ENCODE assay signal across 20 mouse cellular contexts in genomic region chr16:5673372-5673960, GRCm38 (mm10).
DNase-seq lines count a peak whose midpoint lies in the region; ATAC-seq lines count a peak whose summit lies in the region.
"Had no signal": no experiment of that assay in that cellular context is flagged by ENCODE, and none has a peak within 500 bp of the region (broad histone marks: within the 10 kb centered on the region; RNA-seq: fewer than 3 reads in every experiment).

No protein-coding gene starts in this region.

- peaks cover 14% of the 10 kb centered on the region for H3K4me1 ChIP-seq in hindbrain, embryonic 13.5 days (replicated peaks)
- H3K4me1 ChIP-seq in hindbrain, embryonic 14.5 days (replicated peaks; ENCODE audit: control insufficient read depth, insufficient read depth, low read length): peaks cover 3% of the 10 kb centered on the region; the same call in 1 of the 2 replicates
- H3K4me1 ChIP-seq in midbrain, embryonic 16.5 days (ENCODE audit: control insufficient read depth, insufficient read depth, low read length): peaks cover 4% of the 10 kb centered on the region
- H3K4me1 ChIP-seq in midbrain, embryonic 10.5 days: no peaks in the 10 kb centered on the region
- no peaks in the 10 kb centered on the region for H3K4me1 ChIP-seq in liver, embryonic 11.5 days (replicated peaks; ENCODE audit: control insufficient read depth, insufficient read depth, low read length)
- H3K4me1 ChIP-seq: embryonic facial prominence, embryonic 10.5 days; liver, embryonic 12.5 days had no signal

- 77% methylated on average over 6 of the region's 6 CpGs for WGBS in hindbrain, embryonic 13.5 days
- 81% methylated on average over 6 of the region's 6 CpGs for WGBS in hindbrain, embryonic 14.5 days
- WGBS in midbrain, embryonic 16.5 days: 67% methylated on average over 6 of the region's 6 CpGs
- WGBS in midbrain, embryonic 10.5 days: 80% methylated on average over 6 of the region's 6 CpGs
- WGBS in liver, embryonic 11.5 days: 70% methylated on average over 6 of the region's 6 CpGs

- DNase-seq in cerebellum, postnatal 10 days: peak; percentile 30 to 42
- DNase-seq in cerebellum, adult 11 months: no peak
- no peak for DNase-seq in hindbrain, embryonic 14.5 days (ENCODE audit: low spot score)
- no peak for DNase-seq in midbrain, embryonic 10.5 days (ENCODE audit: low spot score)
- peak; percentile 74 for DNase-seq in adrenal gland, postnatal 14 days
- DNase-seq in liver, embryonic 11.5 days (ENCODE audit: low spot score): no peak
- DNase-seq: kidney, adult 11 months; lung, postnatal 4 days had no signal

- no peaks in the 10 kb centered on the region for H3K27me3 ChIP-seq in hindbrain, embryonic 13.5 days
- no peaks in the 10 kb centered on the region for H3K27me3 ChIP-seq in hindbrain, embryonic 14.5 days (ENCODE audit: control insufficient read depth, insufficient read depth, low read length)
- no peaks in the 10 kb centered on the region for H3K27me3 ChIP-seq in midbrain, embryonic 16.5 days (ENCODE audit: control insufficient read depth, insufficient read depth, low read depth, low read length)
- no peaks in the 10 kb centered on the region for H3K27me3 ChIP-seq in midbrain, embryonic 10.5 days (ENCODE audit: low read depth, poor library complexity, severe bottlenecking)
- no peaks in the 10 kb centered on the region for H3K27me3 ChIP-seq in liver, embryonic 11.5 days (replicated peaks; ENCODE audit: control insufficient read depth, insufficient read depth, low read length)
- H3K27me3 ChIP-seq: liver, embryonic 12.5 days; neural tube, embryonic 15.5 days; Patski had no signal

- no peak overlapping the region for H3K4me3 ChIP-seq in hindbrain, embryonic 13.5 days
- H3K4me3 ChIP-seq in hindbrain, embryonic 14.5 days (replicated peaks; ENCODE audit: low read length): no peak overlapping the region
- no peak overlapping the region for H3K4me3 ChIP-seq in midbrain, embryonic 16.5 days (ENCODE audit: low read depth, low read length)
- no peak overlapping the region for H3K4me3 ChIP-seq in midbrain, embryonic 10.5 days
- no peak overlapping the region for H3K4me3 ChIP-seq in liver, embryonic 11.5 days (ENCODE audit: low read depth, low read length)
- H3K4me3 ChIP-seq: embryonic facial prominence, embryonic 10.5 days; left cerebral cortex, adult 2 months; liver, embryonic 12.5 days; neural tube, embryonic 15.5 days had no signal

- no peak overlapping the region for H3K9ac ChIP-seq in hindbrain, embryonic 13.5 days
- H3K9ac ChIP-seq in hindbrain, embryonic 14.5 days: no peak overlapping the region
- H3K9ac ChIP-seq in midbrain, embryonic 16.5 days (ENCODE audit: low read depth, low read length): no peak overlapping the region
- no peak overlapping the region for H3K9ac ChIP-seq in liver, embryonic 11.5 days (ENCODE audit: low read depth, low read length)
- H3K9ac ChIP-seq: liver, embryonic 12.5 days; lung, embryonic 14.5 days; neural tube, embryonic 15.5 days had no signal

- 0 out of 2 replicates have a peak overlapping the region, but pooled peaks have one; percentile 1 for H3K27ac ChIP-seq in hindbrain, embryonic 13.5 days
- no peak overlapping the region for H3K27ac ChIP-seq in hindbrain, embryonic 14.5 days
- peak overlapping the region; percentile 12; the same call in 1 of the 2 replicates for H3K27ac ChIP-seq in midbrain, embryonic 16.5 days (ENCODE audit: low read length)
- no peak overlapping the region for H3K27ac ChIP-seq in midbrain, embryonic 10.5 days (replicated peaks)
- no peak overlapping the region for H3K27ac ChIP-seq in liver, embryonic 11.5 days (ENCODE audit: low read depth, low read length)
- H3K27ac ChIP-seq: embryonic facial prominence, embryonic 10.5 days; kidney, postnatal 0 days; left cerebral cortex, adult 2 months; liver, embryonic 12.5 days had no signal

- H3K36me3 ChIP-seq in hindbrain, embryonic 13.5 days: no peaks in the 10 kb centered on the region
- no peaks in the 10 kb centered on the region for H3K36me3 ChIP-seq in hindbrain, embryonic 14.5 days (replicated peaks; ENCODE audit: control insufficient read depth, insufficient read depth)
- H3K36me3 ChIP-seq in midbrain, embryonic 16.5 days (ENCODE audit: control insufficient read depth, insufficient read depth, low read length): no peaks in the 10 kb centered on the region
- H3K36me3 ChIP-seq in midbrain, embryonic 10.5 days: no peaks in the 10 kb centered on the region
- H3K36me3 ChIP-seq in liver, embryonic 11.5 days (ENCODE audit: control insufficient read depth, insufficient read depth, low read length): no peaks in the 10 kb centered on the region
- H3K36me3 ChIP-seq: embryonic facial prominence, embryonic 10.5 days; liver, embryonic 12.5 days; neural tube, embryonic 15.5 days had no signal

- no peaks in the 10 kb centered on the region for H3K9me3 ChIP-seq in hindbrain, embryonic 13.5 days
- H3K9me3 ChIP-seq in hindbrain, embryonic 14.5 days (ENCODE audit: control insufficient read depth, low read length): no peaks in the 10 kb centered on the region
- no peaks in the 10 kb centered on the region for H3K9me3 ChIP-seq in midbrain, embryonic 16.5 days (replicated peaks; ENCODE audit: control insufficient read depth, low read length, poor library complexity, severe bottlenecking)
- no peaks in the 10 kb centered on the region for H3K9me3 ChIP-seq in midbrain, embryonic 10.5 days (replicated peaks)
- H3K9me3 ChIP-seq in liver, embryonic 11.5 days (ENCODE audit: control insufficient read depth, low read length): no peaks in the 10 kb centered on the region
- H3K9me3 ChIP-seq: embryonic facial prominence, embryonic 10.5 days; liver, embryonic 12.5 days; neural tube, embryonic 15.5 days had no signal

- no peak overlapping the region for H3K4me2 ChIP-seq in hindbrain, embryonic 13.5 days
- no peak overlapping the region for H3K4me2 ChIP-seq in hindbrain, embryonic 14.5 days (replicated peaks)
- H3K4me2 ChIP-seq in midbrain, embryonic 16.5 days (ENCODE audit: low read length): no peak overlapping the region
- no peak overlapping the region for H3K4me2 ChIP-seq in liver, embryonic 11.5 days
- H3K4me2 ChIP-seq: heart, embryonic 11.5 days; liver, embryonic 12.5 days; lung, embryonic 14.5 days; neural tube, embryonic 15.5 days had no signal

- no peak for ATAC-seq in hindbrain, embryonic 13.5 days (ENCODE audit: low FRiP score)
- no peak for ATAC-seq in hindbrain, embryonic 14.5 days (ENCODE audit: low FRiP score)
- no peak for ATAC-seq in midbrain, embryonic 16.5 days
- no peak for ATAC-seq in liver, embryonic 11.5 days (replicated peaks; ENCODE audit: low FRiP score)
- ATAC-seq: CD4-positive, CD25-positive, alpha-beta regulatory T cell, adult 4 months; forebrain, embryonic 14.5 days; liver, embryonic 12.5 days; Patski had no signal

Comparison
In these comparisons a context has a peak if more than half of its experiments do, and no peak if none do; other contexts are left out.
1. DNase-seq: peak in cerebellum, postnatal 10 days (2 of 2) and adrenal gland, postnatal 14 days (single experiment); none in cerebellum, adult 11 months (single experiment), hindbrain, embryonic 14.5 days (single experiment), midbrain, embryonic 10.5 days (single experiment) and liver, embryonic 11.5 days (single experiment).
2. H3K27ac ChIP-seq: peak in hindbrain, embryonic 13.5 days (single experiment) and midbrain, embryonic 16.5 days (single experiment); none in hindbrain, embryonic 14.5 days (single experiment), midbrain, embryonic 10.5 days (single experiment) and liver, embryonic 11.5 days (single experiment).